Mouse (Mus musculus) myocyte (in vitro differentiated cells): Measurements from ENCODE around the gene Slc9a5.

Experiments
- E2F4 ChIP-seq: IDR thresholded peaks from one replicate; pipeline ENCODE4 v1.6.1; 2011; ENCODE audit warnings: mild to moderate bottlenecking, control low read depth, moderate library complexity; ENCODE audit not compliant: insufficient read depth
- POLR2A ChIP-seq: IDR thresholded peaks from one replicate; pipeline ENCODE4 v1.6.1; 2011; ENCODE audit warnings: low read depth, mild to moderate bottlenecking, control low read depth, moderate library complexity; ENCODE audit not compliant: insufficient read length
- TCF12 ChIP-seq: IDR thresholded peaks from one replicate; pipeline ENCODE4 v1.6.1; 2011; ENCODE audit warnings: mild to moderate bottlenecking, control low read depth; ENCODE audit not compliant: poor library complexity, insufficient read depth, severe bottlenecking
- USF1 ChIP-seq: IDR thresholded peaks from one replicate; pipeline ENCODE4 v1.6.1; 2011; ENCODE audit warnings: low read depth, mild to moderate bottlenecking, control low read depth, moderate library complexity

DNA sequence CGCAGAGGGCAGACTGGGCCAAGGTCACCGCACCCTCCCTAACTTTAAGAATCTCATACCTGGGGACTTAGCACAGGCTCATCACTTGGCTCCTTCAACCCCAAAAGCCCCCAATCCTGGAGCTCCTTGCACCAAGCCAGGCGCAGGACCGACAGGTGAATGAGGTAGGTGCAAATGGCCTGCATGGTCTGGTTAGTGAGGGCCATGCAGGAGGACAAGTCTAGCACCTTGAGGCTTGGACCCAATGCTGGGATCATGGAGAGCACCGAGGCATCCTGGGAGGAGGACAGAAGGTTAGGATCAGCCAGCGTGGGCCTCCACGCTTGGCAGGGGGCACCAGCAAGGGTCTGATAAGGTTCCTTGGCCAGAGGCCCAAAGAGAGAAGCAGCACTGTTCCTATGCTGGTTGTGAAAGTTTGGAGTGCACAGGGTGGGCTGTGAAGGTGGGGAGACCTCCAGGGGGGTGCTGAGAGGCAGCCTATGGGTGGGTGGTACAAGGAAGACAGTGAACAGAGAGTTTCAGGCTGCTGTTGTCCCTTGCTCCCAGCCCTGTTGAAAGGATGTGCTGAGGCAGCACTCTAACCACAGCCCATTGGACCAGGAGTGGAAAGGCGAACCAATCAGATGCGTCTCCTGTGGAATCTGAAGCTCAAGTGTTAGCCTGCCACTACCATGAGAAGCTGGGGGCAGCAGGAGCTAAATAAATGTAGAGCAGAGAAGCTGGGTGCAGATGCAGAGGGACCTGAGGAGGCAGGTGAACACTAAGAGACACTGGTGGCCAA lies 34.8 kb upstream of the Slc9a5 start:
- no peak for TF ChIP-seq POLR2A
- TF ChIP-seq USF1 = no peak
- no peak for TF ChIP-seq E2F4
- no peak for TF ChIP-seq TCF12
